Mouse (Mus musculus) urinary bladder, postnatal 25 days (tissue): ENCODE data around the gene Ugt1a2.
"Not testable (repeated sequence)": the region's sequence is repeated elsewhere in the genome, so short reads cannot be mapped to it uniquely, and the experiment has no call there.

ENCODE experiments used
- DNase-seq: peaks from one replicate; pipeline ENCODE4 v3.0.0; 2022; ENCODE audit warnings: low spot score

Gene Ugt1a2

DNA sequence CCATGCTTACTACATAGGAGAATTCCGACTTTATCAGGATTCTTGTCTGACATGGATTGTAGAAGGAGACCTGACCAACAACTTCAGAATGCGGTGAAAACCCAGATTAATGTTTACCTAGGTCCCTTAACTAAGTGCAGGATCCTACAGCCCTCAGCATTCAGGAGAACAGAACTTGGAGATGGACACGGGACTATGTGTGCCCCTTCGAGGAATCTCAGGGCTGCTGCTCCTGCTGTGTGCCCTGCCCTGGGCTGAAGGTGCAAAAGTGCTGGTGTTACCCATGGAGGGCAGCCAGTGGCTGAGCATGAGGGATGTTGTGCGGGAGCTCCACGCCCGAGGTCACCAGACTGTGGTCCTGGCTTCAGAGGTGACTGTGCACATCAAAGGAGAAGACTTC is at the start of gene Ugt1a2:
TSS of gene Ugt1a2 (plus strand) at position 146 of the 400 bp plus-strand sequence.
- no peak for DNase-seq

DNA sequence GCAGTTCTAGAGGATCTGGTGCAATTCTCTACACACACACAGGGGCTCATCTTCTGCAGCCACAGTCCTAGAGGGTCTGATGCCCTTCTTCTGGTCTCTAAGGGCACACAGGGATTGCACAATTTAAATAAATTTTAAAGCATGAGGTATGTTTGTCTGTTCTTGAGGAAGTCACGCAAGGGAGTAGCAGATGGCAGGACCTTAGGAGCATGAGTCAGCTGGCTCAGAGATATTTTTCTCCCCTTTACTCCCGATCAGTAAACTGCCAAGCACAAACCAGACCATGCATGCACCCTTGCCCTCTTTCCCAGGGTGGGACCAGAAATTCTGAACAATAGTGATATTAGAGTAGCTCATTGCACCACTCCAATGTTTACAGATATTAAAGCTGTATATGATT is 42.0 kb upstream of the Ugt1a2 start:
- DNase-seq, result no peak

DNA sequence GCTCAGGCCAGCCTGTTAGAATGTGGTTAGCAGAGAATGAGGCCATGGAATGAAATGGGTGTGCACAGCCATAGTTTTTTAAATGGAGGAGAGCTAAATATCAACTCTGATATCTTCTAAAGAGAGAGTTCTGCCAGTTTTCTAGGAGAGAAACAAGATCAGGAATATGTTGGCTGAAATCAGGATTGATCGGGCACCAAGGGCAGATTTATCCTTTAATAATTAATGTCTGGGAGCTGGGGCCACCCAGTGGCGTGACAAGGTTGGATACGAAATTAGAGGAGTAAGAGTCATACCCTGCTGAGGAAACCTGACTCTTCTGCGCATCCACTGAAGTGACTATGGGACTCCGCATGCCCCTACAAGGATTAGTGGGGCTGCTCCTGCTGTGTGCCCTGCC is 34.7 kb upstream of the Ugt1a2 start, which contains the start of gene Ugt1a5:
TSS of gene Ugt1a5 (plus strand) at position 302 of the 400 bp plus-strand sequence.
- DNase-seq, result no peak

DNA sequence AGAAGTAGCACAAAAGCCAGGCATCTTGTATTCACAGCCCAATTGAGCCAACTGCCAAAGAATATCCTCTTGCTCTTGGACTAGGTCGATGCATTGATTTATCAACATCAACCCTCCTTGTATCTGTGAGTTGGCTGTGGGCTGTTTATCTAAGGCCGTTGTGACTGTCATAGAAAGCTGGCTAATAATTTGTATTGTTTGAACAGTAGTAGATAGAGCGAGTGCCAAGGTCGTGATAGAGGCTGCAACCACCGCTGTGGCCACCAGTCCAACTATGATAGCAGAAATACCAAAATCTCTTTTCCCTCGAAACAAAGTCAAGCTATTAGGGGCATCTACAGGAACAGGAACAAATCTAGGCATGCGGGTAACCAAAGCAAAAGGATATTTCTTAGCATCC is 28.2 kb upstream of the Ugt1a2 start:
- DNase-seq, result not testable (repeated sequence)

DNA sequence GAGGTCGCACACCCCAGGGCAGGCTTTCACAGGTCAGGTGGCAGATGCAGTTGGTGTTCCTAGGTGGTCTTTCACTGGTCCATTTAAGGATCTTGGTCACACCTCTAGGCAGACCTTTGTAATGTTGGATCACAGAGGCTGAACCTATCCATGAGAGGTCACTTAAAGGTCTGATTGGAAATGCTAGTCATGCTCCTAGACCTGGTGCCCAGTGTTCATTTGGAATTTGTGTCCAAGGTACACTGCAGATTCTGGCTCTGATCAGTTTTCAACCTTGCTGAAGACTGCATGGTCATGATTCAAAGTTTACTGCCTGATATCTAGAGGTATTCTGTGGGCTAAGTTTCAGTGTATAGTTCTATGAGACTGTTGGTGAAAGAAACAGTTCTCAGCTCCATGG is 20.7 kb upstream of the Ugt1a2 start:
- DNase-seq, result no peak

DNA sequence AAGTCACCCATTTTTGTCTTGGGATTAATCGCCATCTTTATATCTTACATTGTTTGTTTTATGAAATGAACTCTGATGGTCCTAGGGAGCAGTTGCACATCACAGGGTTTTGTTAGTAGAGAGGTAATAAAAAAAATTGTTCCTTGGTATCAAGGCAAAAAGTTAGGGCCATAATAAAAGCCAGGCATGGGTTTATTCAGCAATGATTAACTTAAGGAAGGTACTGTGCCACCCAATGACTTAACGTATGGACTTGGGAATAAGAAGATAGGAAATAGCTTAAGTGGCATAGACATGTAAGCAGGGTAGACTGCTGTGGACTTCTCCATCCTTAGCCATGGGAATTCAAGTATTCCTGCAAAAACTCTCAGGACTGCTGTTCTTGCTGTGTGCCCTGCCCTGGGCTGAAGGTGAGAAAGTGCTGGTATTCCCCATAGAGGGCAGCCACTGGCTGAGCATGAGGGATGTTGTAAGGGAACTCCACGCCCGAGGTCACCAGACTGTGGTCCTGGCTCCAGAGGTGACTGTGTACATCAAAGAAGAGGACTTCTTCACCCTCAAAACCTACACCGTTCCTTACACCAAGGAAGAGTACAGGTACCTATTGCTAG is 14.0 kb upstream of the Ugt1a2 start:
- DNase-seq, result no peak

DNA sequence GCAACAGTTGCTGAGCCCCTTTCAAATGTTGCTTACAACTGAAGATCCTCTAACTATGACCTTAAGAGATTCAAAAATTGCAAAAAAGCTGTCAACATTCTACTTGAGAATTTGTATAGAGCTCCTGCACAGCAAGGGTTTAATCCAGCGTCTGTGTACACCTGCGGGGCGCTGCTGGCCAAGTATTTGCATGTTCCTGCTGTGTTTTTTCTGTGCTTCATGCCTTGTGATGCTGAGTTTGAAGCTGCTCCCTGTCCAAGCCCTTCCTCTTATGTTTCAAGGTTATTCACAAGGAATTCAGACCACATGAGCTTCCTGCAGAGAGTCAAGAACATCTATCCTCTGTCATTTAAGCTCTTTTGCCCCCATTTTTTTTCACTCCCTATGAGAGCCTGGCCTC is 8.3 kb upstream of the Ugt1a2 start:
- DNase-seq, result no peak

DNA sequence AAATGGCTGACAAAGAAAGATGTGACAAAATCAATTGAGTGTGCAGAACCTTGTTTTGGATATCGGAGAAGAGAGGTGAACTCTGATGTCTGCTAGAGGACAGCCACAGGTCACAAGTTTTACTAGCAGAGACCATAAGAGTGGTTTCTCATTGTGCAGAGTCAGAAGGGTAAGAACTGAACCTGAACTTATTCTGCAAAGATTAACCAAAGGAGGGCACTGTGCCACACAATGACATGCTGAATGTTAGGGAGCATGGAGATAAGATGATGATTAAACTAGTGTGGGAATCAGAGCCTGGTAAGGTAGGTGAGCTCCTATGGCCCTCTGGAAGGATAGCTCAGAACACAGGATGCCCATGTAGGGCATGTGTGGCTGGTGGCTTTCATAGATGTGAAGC is 4.7 kb upstream of the Ugt1a2 start:
- DNase-seq, result no peak

DNA sequence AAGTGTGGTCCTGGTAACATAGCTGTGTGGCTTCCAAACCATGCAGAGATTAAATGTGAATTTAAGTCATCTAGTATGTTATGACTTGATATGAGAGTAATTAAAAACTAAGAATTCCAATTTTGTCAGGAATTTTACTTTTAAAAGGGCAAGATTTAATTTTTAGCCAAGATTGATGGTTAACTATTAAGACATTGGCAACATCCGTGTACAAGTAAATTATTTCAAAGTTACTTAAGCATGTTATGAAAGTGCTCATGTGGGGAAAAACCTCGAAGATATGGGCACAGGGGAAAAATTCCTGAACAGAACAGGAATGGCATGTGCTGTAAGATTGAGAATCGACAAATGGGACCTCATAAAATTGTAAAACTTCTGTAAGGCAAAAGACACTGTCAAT is 3.0 kb upstream of the Ugt1a2 start:
- no peak for DNase-seq

DNA sequence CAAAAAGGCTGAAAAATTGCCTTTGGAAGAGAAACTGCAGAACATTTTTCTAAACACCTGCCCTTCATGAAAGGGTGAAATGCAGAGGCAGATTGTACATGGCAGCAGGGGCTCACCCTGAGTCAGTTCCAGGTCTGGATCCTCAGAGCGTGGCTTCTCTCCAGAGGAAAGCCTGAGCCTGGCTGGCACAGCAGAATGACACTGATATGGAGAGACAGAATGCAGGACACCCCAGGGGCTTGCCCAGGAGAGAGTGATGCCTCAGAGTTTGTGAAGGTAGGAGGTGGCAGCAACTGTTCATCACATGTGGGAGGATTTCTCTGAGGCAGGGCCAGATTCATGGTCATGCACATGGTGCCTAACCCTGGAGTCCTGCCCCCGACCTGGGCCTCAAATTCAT is 405 bp upstream of the Ugt1a2 start:
- DNase-seq, result no peak

DNA sequence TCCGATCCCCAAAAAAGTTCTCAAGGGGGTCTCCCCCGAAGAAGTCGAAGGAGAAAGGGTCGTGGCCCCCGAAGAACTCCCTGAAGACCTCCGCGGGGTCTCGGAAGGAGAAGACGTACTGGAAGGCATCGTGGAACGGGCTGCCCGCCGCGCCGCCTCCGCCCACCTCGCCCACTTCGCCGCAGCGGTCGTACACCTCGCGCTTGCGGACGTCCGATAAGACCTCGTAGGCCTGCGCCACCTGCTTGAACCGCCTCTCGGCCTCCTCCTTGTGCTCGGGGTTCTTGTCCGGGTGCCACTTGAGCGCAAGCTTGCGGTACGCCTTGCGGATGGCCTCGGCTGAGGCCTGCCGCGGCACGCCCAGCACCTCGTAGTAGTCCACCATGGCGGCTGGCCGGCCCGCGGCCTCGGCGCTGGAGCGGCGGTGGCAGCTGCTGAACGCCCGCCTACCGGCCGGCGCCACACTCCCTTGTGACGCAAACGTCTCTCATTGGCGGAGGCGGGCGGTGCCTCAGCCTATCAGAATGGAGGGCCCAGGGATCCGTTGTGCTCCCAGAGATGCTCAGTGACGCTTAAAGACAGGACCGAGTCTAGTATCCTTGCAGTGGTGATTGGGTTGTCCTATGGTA is 5.0 kb downstream of the Ugt1a2 start, which contains the start of gene Dnajb3:
TSS of gene Dnajb3 (minus strand) at position 489 of the 629 bp plus-strand sequence.
- DNase-seq, result no peak

DNA sequence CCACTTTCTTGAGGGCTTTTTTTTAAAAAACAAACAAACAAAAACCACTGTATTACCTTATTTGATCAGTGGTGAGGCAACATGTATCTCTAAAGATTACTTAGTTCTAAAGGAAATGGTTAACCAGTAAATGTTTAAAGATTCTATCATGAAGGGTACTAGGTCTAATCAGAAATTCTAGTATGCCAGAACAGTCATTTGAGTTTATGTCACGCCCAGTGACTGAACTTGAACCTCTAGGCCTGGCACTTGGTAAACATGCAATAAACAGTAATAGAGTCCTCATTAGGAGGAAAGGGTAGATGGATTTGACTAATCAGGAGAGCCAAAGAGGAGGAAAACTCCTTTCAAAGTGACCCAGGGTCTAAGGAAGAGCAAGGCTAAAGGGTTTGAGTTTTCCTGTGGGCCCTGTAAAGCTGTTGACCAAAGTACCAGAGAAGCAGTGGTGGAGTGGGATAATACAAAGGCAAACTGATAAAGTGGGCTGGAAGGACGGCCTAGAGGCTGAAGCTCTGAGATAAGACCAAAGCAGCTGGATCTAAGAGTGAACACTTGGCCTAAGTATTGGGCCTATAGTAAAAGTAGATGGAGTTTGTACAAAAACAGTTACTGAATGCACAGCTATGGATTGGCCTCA is 6.6 kb downstream of the Ugt1a2 start:
- no peak for DNase-seq

DNA sequence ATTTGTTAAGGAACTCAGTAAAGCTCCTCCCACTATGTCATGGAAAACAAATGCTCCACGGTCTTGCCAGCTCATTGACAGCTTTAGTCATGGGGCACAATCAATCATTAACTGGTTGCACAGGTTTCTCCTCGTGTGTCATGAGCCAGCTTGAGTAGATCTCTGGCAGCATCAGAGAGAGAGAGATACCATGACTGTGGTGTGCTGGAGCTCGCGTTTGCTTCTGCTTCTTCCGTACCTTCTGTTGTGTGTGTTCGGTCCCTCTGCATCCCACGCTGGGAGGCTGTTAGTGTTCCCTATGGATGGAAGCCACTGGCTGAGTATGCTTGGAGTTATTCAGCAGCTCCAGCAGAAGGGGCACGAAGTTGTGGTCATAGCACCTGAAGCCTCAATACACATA is 11.4 kb downstream of the Ugt1a2 start, which contains the start of gene Ugt1a1:
TSS of gene Ugt1a1 (plus strand) at position 148 of the 400 bp plus-strand sequence.
- peak; percentile 60 for DNase-seq

DNA sequence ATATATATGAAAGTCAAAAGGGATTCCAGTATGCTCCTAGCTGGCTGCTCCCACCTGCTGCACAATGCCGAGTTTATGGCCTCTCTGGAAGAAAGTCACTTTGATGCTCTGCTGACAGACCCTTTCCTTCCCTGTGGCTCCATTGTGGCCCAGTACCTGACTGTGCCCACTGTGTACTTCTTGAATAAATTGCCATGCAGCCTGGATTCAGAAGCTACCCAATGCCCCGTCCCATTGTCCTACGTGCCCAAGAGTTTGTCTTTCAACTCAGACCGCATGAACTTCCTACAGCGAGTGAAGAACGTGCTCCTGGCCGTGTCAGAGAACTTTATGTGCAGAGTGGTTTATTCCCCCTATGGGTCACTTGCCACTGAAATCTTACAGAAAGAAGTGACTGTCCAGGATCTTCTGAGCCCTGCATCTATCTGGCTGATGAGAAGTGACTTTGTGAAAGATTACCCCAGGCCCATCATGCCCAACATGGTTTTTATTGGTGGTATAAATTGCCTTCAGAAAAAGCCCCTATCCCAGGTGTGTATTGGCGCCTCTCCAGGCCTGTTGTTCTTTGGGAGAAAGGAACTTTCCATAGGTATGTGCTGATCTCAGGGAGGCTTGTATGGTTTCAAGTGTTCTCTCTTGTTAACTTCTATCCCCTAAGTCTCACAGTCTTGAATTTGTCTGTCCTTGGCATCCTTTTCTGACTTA is 12.1 kb downstream of the Ugt1a2 start:
- no peak for DNase-seq

DNA sequence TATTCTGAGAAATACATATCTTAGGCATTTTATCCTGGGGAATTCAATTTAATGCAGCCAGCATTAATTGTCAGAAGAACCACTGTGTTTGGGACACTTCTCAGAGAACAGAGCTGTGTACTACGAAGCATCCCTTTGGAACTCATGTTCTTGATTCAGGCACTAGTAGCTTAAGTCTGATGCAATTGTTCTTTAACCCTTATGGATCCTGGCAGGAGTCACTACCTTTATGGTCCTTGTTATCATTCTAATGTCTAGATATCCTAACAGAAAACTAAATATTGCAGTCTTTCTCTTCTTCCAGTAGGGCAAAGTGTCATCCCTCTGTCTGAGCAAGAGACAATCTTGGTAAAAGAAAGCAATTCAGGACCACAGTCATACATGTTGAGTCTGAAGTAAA is 12.7 kb downstream of the Ugt1a2 start:
- no peak for DNase-seq

DNA sequence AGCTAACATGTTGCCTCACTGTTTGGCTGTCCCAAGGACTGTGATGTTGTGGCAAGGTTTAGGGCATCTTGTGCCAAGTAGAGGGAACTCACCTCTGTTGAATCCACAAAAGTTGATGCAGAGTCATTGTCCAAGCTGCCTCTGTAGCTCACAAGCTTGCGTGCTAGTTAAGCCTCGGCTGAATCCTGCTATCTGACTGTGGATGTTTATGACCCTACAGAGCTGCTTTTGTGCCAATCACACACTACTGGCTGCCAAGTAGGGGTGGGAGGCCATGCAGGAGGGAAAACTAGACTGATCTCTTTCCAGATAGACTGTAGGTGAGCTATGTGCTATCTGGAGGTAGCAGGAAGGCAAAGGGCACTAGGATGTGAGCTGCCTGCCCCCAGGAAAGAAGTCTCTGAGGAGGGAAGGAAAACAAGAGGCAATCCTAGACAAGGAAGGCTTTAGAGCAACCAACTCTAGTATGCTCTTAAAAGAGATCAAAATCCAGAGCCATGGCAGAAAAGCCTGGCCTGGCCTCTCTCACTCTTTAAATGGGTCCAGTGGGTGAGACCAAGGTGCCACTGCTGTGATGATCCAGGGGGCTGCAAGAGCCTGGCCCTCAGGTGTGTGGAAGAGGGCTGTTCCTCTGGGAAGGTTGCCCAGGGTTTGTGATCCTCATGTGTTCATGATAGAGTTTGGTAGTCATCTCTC is 13.5 kb downstream of the Ugt1a2 start:
- no peak for DNase-seq

DNA sequence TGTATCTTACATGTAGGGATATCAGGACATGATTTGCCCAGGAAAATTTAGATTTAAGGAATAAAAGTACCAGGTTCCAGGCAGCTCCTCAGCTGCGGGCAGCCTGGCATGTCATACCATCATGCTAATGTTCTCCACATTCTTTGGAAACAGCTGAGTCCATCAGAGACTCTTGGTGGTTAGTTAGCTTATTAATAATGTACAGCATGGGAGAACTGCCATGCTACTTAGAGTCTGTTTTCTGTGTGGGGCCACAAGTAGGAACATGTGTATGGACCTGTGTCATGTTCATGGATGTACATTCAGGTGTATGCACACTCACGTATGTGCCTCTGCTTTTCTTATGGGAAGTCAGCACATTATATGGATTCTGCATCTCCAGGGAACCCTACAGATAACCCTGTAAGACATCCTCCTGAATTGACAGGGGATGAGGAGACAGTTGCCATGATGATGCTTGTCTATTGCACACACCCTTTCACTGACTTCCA is 14.1 kb downstream of the Ugt1a2 start:
- no peak for DNase-seq

DNA sequence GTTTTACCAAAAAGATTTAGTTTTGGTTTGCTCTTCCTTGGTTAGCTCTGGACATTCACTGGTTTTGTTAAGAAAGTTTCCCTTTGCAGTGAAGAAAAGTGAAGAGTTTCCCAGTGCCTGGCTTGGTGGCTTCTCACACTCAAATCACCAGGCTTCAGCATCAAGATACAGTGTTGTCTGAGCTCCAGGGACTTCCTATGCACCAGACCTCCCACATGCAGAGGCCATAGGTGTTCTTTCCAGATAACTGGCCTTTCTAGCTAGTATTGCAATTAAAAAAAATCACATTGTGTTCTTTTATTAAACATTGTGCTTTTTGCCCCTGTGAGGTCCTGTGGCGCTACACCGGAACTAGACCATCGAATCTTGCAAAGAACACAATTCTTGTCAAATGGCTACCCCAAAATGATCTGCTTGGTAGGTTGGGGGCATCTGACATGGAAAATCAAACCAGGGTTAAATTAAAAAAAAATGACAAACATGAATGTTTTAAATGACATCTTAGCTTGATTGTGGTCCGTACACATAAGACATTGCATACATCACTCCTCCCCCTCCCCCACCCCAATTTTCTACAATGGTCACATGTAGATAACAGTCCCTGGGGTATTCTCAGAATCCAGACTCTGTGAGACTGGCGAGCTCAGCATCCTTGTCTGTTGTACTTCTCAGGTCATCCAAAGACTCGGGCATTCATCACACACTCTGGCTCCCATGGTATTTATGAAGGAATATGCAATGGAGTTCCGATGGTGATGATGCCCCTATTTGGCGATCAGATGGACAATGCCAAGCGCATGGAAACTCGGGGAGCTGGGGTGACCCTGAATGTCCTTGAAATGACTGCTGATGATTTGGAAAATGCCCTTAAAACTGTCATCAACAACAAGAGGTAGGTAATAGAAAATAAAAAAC is 15.3 kb downstream of the Ugt1a2 start:
- no peak for DNase-seq

DNA sequence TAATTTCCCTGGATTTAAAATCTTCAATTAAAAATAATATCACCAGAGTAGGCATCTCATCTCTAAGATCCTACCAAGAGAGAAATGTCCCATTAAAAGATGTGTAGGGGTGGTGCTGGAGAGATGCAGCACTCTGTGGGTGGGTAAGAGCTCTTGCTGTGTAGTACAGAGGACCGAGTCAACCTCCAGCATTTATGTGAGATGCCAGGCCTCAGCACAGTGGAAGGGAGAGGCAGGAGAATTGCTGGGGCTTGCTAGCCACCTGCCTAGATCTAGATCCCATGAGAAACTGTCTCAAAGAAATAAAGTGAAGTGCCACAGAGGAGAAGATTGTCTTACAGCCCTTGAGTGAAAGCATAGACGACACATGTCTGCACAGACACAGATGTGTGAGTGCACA is 16.1 kb downstream of the Ugt1a2 start:
- DNase-seq, result no peak

DNA sequence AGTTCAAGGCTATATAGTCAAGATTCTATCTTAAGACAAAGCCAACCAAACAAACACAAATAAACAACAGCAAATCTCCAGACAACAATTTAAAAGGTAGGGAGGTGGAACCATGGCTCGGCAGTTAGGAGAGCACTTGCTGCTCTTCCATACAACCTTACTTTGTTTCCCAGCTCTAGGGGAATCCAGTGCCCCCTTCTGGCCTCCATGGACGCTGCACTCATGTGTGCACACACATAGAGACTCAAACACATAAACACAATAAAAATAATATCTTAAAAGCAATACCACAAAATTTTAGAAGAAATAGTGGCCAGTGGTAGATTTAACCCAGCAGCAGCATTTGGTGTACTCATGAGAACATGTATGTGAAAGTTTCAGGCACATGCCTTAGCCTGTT is 16.7 kb downstream of the Ugt1a2 start:
- DNase-seq, result no peak

DNA sequence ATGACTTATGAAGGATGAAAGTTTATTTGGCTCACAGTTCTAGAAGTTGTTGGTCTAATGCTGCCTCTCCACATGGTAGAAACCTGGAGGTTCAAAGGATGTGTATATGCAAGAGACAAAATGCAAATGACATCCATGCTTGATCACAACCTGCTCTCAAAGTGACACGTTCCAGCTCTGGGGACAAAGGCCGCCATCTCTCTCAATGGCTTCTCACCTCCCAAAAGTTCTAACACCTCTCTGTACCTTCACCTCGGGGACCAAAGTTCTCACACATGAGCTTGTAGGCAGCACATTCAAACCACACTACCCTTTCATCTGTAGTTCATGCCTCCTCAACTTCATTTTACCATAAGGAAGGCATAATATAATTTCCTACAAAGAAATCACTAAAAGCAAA is 17.2 kb downstream of the Ugt1a2 start:
- DNase-seq, result no peak
